Mouse (Mus musculus): ENCODE results near the gene Gbp3.

DNA sequence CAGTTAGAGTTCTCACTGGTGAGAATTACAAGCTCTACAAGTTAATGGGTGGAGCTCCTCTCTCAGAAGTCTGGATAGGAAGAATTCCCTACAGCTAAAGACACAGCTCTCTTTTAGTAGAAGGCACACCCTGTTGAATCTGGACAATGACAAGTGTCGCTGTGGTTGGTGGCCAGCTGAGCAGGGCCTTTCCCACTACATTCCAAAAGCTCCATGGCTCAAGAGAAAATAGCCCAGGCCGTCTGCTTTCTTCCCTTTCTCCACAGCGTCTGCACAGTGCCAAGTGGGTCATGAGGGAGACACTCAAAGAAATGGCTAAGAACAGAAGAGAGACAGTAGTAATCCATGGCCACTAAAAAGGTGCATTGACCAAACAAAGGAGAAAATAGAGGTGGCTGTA lies 31.7 kb upstream of the Gbp3 start:
- TF ChIP-seq CTCF (conservative IDR thresholded peaks at IDR 0.05; ENCODE audit: low read length) (no peak), POU5F1 (IDR thresholded peaks at IDR 0.05; ENCODE audit: borderline replicate concordance, low read length) (no peak), NANOG (IDR thresholded peaks at IDR 0.05; ENCODE audit: borderline replicate concordance, low read length) (no peak)
